Mouse (Mus musculus): Measurements from ENCODE around the gene Gm8257. TPM values are rescaled to one million over a fixed set of nuclear protein-coding genes. Genes with fewer than 3 reads are reported as not detected.
"Not testable (repeated sequence)": the region's sequence is repeated elsewhere in the genome, so short reads cannot be mapped to it uniquely, and the experiment has no call there.

The Gm8257 gene
- polyA plus RNA-seq (2016; fragmentation: Nextera tagmentation; extraction: Ambion mirVana), result not detected in 2 replicates

- not testable (repeated sequence) for H3K9me3 ChIP-seq; H3K36me3 ChIP-seq; H3K4me3 ChIP-seq; H3K4me2 ChIP-seq (replicated peaks); H3K27ac ChIP-seq; H3K4me1 ChIP-seq; H3K27me3 ChIP-seq; H3K9ac ChIP-seq; ATAC-seq (ENCODE audit: insufficient number of reproducible peaks, insufficient read depth, low FRiP score, low TSS enrichment)
- WGBS, result 88% methylated on average over 3 of the region's 3 CpGs
Observed at GRCm38 (mm10) chr14:44706356-44706755, at the start of gene Gm8257. Gm8257 (minus strand) TSS chr14:44706456.

- no peak within 1 kb of the TSS for H3K27ac ChIP-seq
- no peaks in the 10 kb centered on the region for H3K27me3 ChIP-seq
- 82% methylated on average over 3 of the region's 3 CpGs for WGBS
- no peak within 1 kb of the TSS for H3K4me2 ChIP-seq (replicated peaks)
- H3K36me3 ChIP-seq, result no peaks in the 10 kb centered on the region
- no peaks in the 10 kb centered on the region for H3K4me1 ChIP-seq
- no peaks in the 10 kb centered on the region for H3K9me3 ChIP-seq
- H3K9ac ChIP-seq, result no peak within 1 kb of the TSS
- no peak for ATAC-seq (ENCODE audit: insufficient number of reproducible peaks, insufficient read depth, low FRiP score, low TSS enrichment)
- no peak within 1 kb of the TSS for H3K4me3 ChIP-seq
Observed at GRCm38 (mm10) chr14:44750240-44750639, 44.0 kb upstream of the Gm8257 start, which contains the start of gene Gm8267. Gm8267 (minus strand) TSS chr14:44750340.

DNA sequence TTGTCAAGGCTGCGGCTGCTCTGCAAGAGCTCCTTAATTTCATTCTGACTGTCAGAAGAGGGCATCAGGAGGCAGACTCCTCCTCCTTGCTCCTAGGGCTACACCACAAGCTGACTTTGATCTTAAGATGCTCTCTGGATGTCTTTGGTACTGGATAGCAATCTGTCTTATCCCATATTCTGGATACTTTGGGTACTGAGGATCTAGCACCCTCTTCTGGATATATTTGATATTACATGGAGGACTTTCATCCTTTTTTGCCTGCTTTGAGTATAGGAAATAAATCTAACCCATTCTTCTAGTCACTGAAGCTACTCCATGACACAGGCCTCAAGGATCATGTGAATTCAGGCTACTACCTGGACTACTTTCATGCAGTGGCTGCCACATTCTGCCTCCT, 36.5 kb upstream of the Gm8257 start:
- ATAC-seq (ENCODE audit: insufficient number of reproducible peaks, insufficient read depth, low FRiP score, low TSS enrichment), result not testable (repeated sequence)
- WGBS, result 56% methylated on average over 1 of the region's 1 CpGs

DNA sequence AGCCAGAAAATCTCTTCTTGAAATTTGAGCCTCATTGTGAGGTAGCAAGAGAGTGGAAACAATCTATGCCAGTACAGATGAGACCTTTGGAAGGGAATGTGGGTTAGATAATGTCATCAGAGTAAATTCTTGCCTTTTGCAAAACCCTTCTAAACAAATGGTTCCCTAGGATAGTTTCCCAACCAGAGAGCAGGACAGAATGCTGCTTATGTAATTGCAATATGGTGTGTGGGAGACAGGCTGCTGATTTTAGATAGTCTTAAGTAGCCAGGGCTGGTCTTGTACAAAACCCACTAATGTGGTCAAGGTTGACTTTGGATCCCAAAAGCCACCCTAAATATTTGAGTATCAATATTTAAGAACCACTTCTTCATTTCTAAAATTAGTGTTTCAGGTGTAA, 24.5 kb upstream of the Gm8257 start:
- H3K36me3 ChIP-seq; H3K27me3 ChIP-seq; H3K4me1 ChIP-seq; H3K4me2 ChIP-seq (replicated peaks); ATAC-seq (ENCODE audit: insufficient number of reproducible peaks, insufficient read depth, low FRiP score, low TSS enrichment); H3K27ac ChIP-seq; H3K9me3 ChIP-seq; H3K9ac ChIP-seq; H3K4me3 ChIP-seq: not testable (repeated sequence)

More for the DNA sequence above, 36.5 kb upstream of the Gm8257 start:
- H3K36me3 ChIP-seq; H3K9me3 ChIP-seq; H3K4me2 ChIP-seq (replicated peaks); H3K4me3 ChIP-seq; H3K27me3 ChIP-seq; H3K27ac ChIP-seq; H3K4me1 ChIP-seq; H3K9ac ChIP-seq: not testable (repeated sequence)

DNA sequence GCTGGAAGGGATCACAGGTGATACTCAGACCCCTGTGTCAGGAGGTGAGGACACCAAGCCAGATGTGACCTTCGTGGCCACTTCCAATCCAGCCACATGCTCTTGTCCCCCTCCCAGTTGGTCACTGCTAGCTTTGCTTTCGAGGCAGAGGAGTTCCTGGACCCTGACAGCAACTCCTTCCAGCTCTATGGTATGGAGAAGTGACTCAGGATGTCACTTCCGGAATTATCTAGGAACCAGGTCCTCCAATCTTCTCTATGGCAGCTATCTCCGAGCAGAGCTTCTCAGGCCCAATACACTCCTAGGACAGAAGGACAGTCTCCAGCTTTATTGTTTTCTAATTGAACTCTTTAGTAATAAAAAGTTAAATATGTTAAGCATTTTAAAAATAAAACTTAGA, 78.5 kb downstream of the Gm8257 start, which contains the start of gene Gm5624:
TSS of gene Gm5624 (minus strand) at position 202 of the 400 bp plus-strand sequence.
- 75% methylated on average over 4 of the region's 4 CpGs for WGBS
- H3K4me2 ChIP-seq (replicated peaks); H3K4me3 ChIP-seq; H3K9ac ChIP-seq; H3K36me3 ChIP-seq; ATAC-seq (ENCODE audit: insufficient number of reproducible peaks, insufficient read depth, low FRiP score, low TSS enrichment); H3K27ac ChIP-seq; H3K4me1 ChIP-seq; H3K27me3 ChIP-seq; H3K9me3 ChIP-seq: not testable (repeated sequence)

Other genes with a start within 250 kb of the Gm8257 start
- not detected in 2 replicates for gene BC061237, start 214.0 kb downstream of the Gm8257 start, polyA plus RNA-seq (2016; fragmentation: Nextera tagmentation; extraction: Ambion mirVana)
- not detected in 2 replicates for gene Gm17093, start 188.2 kb downstream of the Gm8257 start, polyA plus RNA-seq (2016; fragmentation: Nextera tagmentation; extraction: Ambion mirVana)
- gene Gm8247, start 123.3 kb downstream of the Gm8257 start, polyA plus RNA-seq (2016; fragmentation: Nextera tagmentation; extraction: Ambion mirVana), result not detected in 2 replicates
- gene Gm5624, start 78.5 kb downstream of the Gm8257 start, polyA plus RNA-seq (2016; fragmentation: Nextera tagmentation; extraction: Ambion mirVana), result not detected in 2 replicates
- gene Gm8267, start 43.9 kb upstream of the Gm8257 start, polyA plus RNA-seq (2016; fragmentation: Nextera tagmentation; extraction: Ambion mirVana), result not detected in 2 replicates
- gene Ptgdr, start 152.9 kb upstream of the Gm8257 start, polyA plus RNA-seq (2016; fragmentation: Nextera tagmentation; extraction: Ambion mirVana), result 0.20 and 0.47 TPM in 2 replicates